Mouse (Mus musculus): ENCODE results near the gene Aspm.

The Aspm gene

DNA sequence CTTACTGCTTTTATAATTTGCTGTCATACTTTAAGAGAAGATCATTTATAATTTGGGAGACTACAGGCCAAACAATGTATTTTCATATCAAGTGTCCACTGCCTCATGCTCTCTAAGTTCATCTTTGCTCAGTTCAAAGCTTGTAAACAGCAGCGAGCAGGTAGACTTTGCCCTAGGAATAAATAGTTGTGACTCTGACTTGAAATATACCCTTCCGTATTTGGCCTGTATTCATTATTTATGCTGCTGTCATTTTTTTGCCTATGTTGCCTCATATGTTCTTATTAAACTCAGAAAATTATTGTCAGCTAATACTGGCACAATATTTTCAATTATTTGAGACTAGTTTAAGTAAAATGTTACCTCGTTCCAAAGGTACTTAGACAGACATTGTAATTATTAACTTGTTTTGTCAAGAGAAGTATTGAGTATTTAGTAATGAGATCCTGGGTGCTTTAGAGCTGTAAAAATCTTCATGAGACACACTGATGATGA lies 46.7 kb downstream of the Aspm start, which contains the start of gene F13b:
Gene F13b, plus strand, starts transcription at position 445 of the 495 bp plus-strand sequence.
- DNase-seq (ENCODE audit: low read depth) = no peak

DNA sequence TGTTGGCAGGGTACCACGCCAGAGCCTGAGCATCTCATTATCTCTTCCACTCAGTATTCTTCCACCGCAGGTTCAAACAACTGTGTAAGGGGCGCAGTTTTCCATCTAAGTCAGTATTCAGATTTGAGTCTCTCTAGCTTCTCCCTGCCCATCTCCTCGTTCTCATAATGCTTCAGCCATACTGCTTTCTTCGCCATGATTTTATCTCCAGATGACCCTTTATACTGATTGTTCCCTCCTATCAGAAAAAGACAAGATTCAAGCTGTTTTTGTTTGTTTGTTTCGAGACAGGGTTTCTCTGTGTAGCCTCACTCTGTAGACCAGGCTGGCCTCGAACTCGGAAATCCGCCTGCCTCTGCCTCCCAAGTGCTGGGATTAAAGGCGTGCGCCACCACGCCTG lies 60.0 kb downstream of the Aspm start:
- no peak for DNase-seq (ENCODE audit: low read depth)

All from c-Kit-positive CD71-negative TER-119-negative erythroid progenitor cells, embryonic 14.5 days (primary cell).